Comparison of ENCODE assay signal across 9 mouse cellular contexts in genomic region chr13:60819469-60819868, GRCm38 (mm10). TPM values are rescaled to one million over a fixed set of nuclear protein-coding genes. Genes with fewer than 3 reads are reported as not detected.
DNase-seq lines count a peak whose midpoint lies in the region; ATAC-seq and TF ChIP-seq lines count a peak whose summit lies in the region.
"Had no signal": no experiment of that assay in that cellular context is flagged by ENCODE, and none has a peak within 500 bp of the region (broad histone marks: within the 10 kb centered on the region; RNA-seq: fewer than 3 reads in every experiment).

No protein-coding gene starts in this region.

- no peak for ATAC-seq in hindbrain, embryonic 14.5 days (ENCODE audit: low FRiP score)
- no peak for ATAC-seq in hindbrain, embryonic 12.5 days (ENCODE audit: low FRiP score)
- no peak for ATAC-seq in limb, embryonic 14.5 days (ENCODE audit: low FRiP score, low read depth)

- peak; percentile 63 for DNase-seq in hindbrain, embryonic 14.5 days (ENCODE audit: low spot score)
- DNase-seq in ES-CJ7 (ENCODE audit: low read depth, low spot score): peak; percentile 42
- peak; percentile 13 for DNase-seq in WW6 (ENCODE audit: low read depth, low spot score)
- peak; percentile 11 to 16 for DNase-seq in frontal cortex, postnatal 36 days (ENCODE audit: low spot score in 2 of 2)
- peak; percentile 49 for DNase-seq in limb, embryonic 14.5 days (ENCODE audit: low spot score)
- peak; percentile 75 for DNase-seq in testis, postnatal 10 days (ENCODE audit: low spot score)
- DNase-seq in cerebellum, adult 11 months: no peak

- no peaks in the 10 kb centered on the region for H3K27me3 ChIP-seq in hindbrain, embryonic 14.5 days (ENCODE audit: control insufficient read depth, insufficient read depth, low read length)
- no peaks in the 10 kb centered on the region for H3K27me3 ChIP-seq in hindbrain, embryonic 12.5 days
- H3K27me3 ChIP-seq in limb, embryonic 14.5 days (ENCODE audit: control insufficient read depth, insufficient read depth, low read length): no peaks in the 10 kb centered on the region
- H3K27me3 ChIP-seq: stomach, embryonic 15.5 days had no signal

- H3K4me1 ChIP-seq in hindbrain, embryonic 14.5 days (replicated peaks; ENCODE audit: control insufficient read depth, insufficient read depth, low read length): no peaks in the 10 kb centered on the region
- no peaks in the 10 kb centered on the region for H3K4me1 ChIP-seq in hindbrain, embryonic 12.5 days
- H3K4me1 ChIP-seq in limb, embryonic 14.5 days (ENCODE audit: control insufficient read depth, insufficient read depth, low read length): no peaks in the 10 kb centered on the region
- H3K4me1 ChIP-seq: stomach, embryonic 15.5 days had no signal

- H3K4me3 ChIP-seq in hindbrain, embryonic 14.5 days (replicated peaks; ENCODE audit: low read length): no peak overlapping the region
- no peak overlapping the region for H3K4me3 ChIP-seq in hindbrain, embryonic 12.5 days
- H3K4me3 ChIP-seq in limb, embryonic 14.5 days (replicated peaks; ENCODE audit: low read length): no peak overlapping the region
- H3K4me3 ChIP-seq: stomach, embryonic 15.5 days had no signal

- 14% methylated on average over 7 of the region's 7 CpGs for WGBS in hindbrain, embryonic 14.5 days
- WGBS in hindbrain, embryonic 12.5 days: 11% methylated on average over 7 of the region's 7 CpGs
- 10% methylated on average over 7 of the region's 7 CpGs for WGBS in limb, embryonic 14.5 days

- H3K4me2 ChIP-seq in hindbrain, embryonic 14.5 days (replicated peaks): no peak overlapping the region
- H3K4me2 ChIP-seq in hindbrain, embryonic 12.5 days (replicated peaks): no peak overlapping the region
- H3K4me2 ChIP-seq in limb, embryonic 14.5 days (replicated peaks; ENCODE audit: low read depth, low read length, severe bottlenecking): no peak overlapping the region
- H3K4me2 ChIP-seq: stomach, embryonic 15.5 days had no signal

- H3K27ac ChIP-seq in hindbrain, embryonic 14.5 days: no peak overlapping the region
- H3K27ac ChIP-seq in hindbrain, embryonic 12.5 days: no peak overlapping the region
- no peak overlapping the region for H3K27ac ChIP-seq in limb, embryonic 14.5 days (replicated peaks; ENCODE audit: low read depth, low read length)
- H3K27ac ChIP-seq: stomach, embryonic 15.5 days had no signal

- no peak for TF ChIP-seq POLR2A in limb, embryonic 14.5 days (IDR thresholded peaks at IDR 0.05; ENCODE audit: borderline replicate concordance, extremely low read depth, insufficient read depth, insufficient read length)

- H3K9ac ChIP-seq in hindbrain, embryonic 14.5 days: no peak overlapping the region
- H3K9ac ChIP-seq in hindbrain, embryonic 12.5 days: no peak overlapping the region
- H3K9ac ChIP-seq in limb, embryonic 14.5 days (ENCODE audit: low read depth, low read length, severe bottlenecking): no peak overlapping the region
- H3K9ac ChIP-seq: stomach, embryonic 15.5 days had no signal

- no peaks in the 10 kb centered on the region for H3K9me3 ChIP-seq in hindbrain, embryonic 14.5 days (ENCODE audit: control insufficient read depth, low read length)
- H3K9me3 ChIP-seq in hindbrain, embryonic 12.5 days (replicated peaks): no peaks in the 10 kb centered on the region
- H3K9me3 ChIP-seq in limb, embryonic 14.5 days (ENCODE audit: control insufficient read depth, low read length): no peaks in the 10 kb centered on the region
- H3K9me3 ChIP-seq: stomach, embryonic 15.5 days had no signal

- H3K36me3 ChIP-seq in hindbrain, embryonic 14.5 days (replicated peaks; ENCODE audit: control insufficient read depth, insufficient read depth): no peaks in the 10 kb centered on the region
- H3K36me3 ChIP-seq in hindbrain, embryonic 12.5 days: no peaks in the 10 kb centered on the region
- no peaks in the 10 kb centered on the region for H3K36me3 ChIP-seq in limb, embryonic 14.5 days (ENCODE audit: control insufficient read depth, insufficient read depth, low read length)
- H3K36me3 ChIP-seq: stomach, embryonic 15.5 days had no signal

RNA-seq across cellular contexts. Expression of gene Ctsll3, which starts 16.8 kb away (rescaled TPM):
- polyA plus RNA-seq in hindbrain, embryonic 14.5 days (2014; fragmentation: Nextera tagmentation; extraction: Ambion mirVana): not detected in 2 replicates
- not detected in 2 replicates for polyA plus RNA-seq in hindbrain, embryonic 12.5 days (2016; fragmentation: Nextera tagmentation; extraction: Ambion mirVana)
- polyA plus RNA-seq in limb, embryonic 14.5 days (2012; rRNA removed): not detected in 2 replicates
- 0.45 TPM in 1 of 2 replicates, not detected in the other for polyA plus RNA-seq in limb, embryonic 14.5 days (2014; fragmentation: Nextera tagmentation; extraction: Ambion mirVana)
- polyA plus RNA-seq: stomach, embryonic 15.5 days had no signal

RNA-seq across cellular contexts. Expression of gene BC051665, which starts 33.3 kb away (rescaled TPM):
- not detected in 2 replicates for polyA plus RNA-seq in hindbrain, embryonic 14.5 days (2014; fragmentation: Nextera tagmentation; extraction: Ambion mirVana)
- polyA plus RNA-seq in hindbrain, embryonic 12.5 days (2016; fragmentation: Nextera tagmentation; extraction: Ambion mirVana): not detected in 2 replicates
- polyA plus RNA-seq in limb, embryonic 14.5 days (2012; rRNA removed): not detected in 2 replicates
- polyA plus RNA-seq in limb, embryonic 14.5 days (2014; fragmentation: Nextera tagmentation; extraction: Ambion mirVana): not detected in 2 replicates
- polyA plus RNA-seq: stomach, embryonic 15.5 days had no signal

RNA-seq across cellular contexts. Expression of gene 4930486L24Rik, which starts 44.8 kb away (rescaled TPM):
- polyA plus RNA-seq in hindbrain, embryonic 14.5 days (2014; fragmentation: Nextera tagmentation; extraction: Ambion mirVana): 0.20 TPM in 1 of 2 replicates, not detected in the other
- polyA plus RNA-seq in hindbrain, embryonic 12.5 days (2016; fragmentation: Nextera tagmentation; extraction: Ambion mirVana): 0.17 and 0.30 TPM in 2 replicates
- polyA plus RNA-seq in limb, embryonic 14.5 days (2012; rRNA removed): 0.12 TPM in 1 of 2 replicates, not detected in the other
- not detected in 2 replicates for polyA plus RNA-seq in limb, embryonic 14.5 days (2014; fragmentation: Nextera tagmentation; extraction: Ambion mirVana)
- polyA plus RNA-seq: stomach, embryonic 15.5 days had no signal
